Mouse (Mus musculus) gastrocnemius, adult 8-10 months (tissue): ENCODE results near the gene Disp2. TPM values are rescaled to one million over a fixed set of nuclear protein-coding genes. Genes with fewer than 3 reads are reported as not detected.

Experiments
- DNase-seq, 2 experiments: peaks; one replicate each; pipeline ENCODE4 v3.0.0; 2022; ENCODE audit warnings: low spot score in 2 of 2
- total RNA-seq, 4 experiments: library from RNA; stranded (reverse); gene quantifications; 2 replicates each; pipeline ENCODE4 v1.2.4; 2022

Gene Disp2
- total RNA-seq, 4 experiments from 2014 or later: 0.10 to 0.11 TPM; not detected in 2

- DNase-seq: no peak
Measured at GRCm38 (mm10) chr2:118759828-118760227, 19.7 kb upstream of the Disp2 start.

- no peak for DNase-seq
Measured at GRCm38 (mm10) chr2:118760311-118761025, 19.1 kb upstream of the Disp2 start.

- no peak for DNase-seq
Measured at GRCm38 (mm10) chr2:118761358-118761757, 18.2 kb upstream of the Disp2 start.

GRCm38 (mm10) chr2:118761906-118762783, 17.4 kb upstream of the Disp2 start, which contains the start of gene Ccdc9b:
Gene Ccdc9b, minus strand, starts transcription at chr2:118762661.
- DNase-seq: peak; percentile 89 to 91

GRCm38 (mm10) chr2:118762784-118763148, 16.8 kb upstream of the Disp2 start:
- no peak for DNase-seq

GRCm38 (mm10) chr2:118763469-118763868, 16.1 kb upstream of the Disp2 start:
- DNase-seq: no peak

GRCm38 (mm10) chr2:118764094-118764831, 15.3 kb upstream of the Disp2 start:
- no peak for DNase-seq

GRCm38 (mm10) chr2:118764875-118765274, 14.6 kb upstream of the Disp2 start:
- DNase-seq: no peak

GRCm38 (mm10) chr2:118766041-118767033, 13.2 kb upstream of the Disp2 start:
- no peak for DNase-seq

- no peak for DNase-seq
Measured at GRCm38 (mm10) chr2:118772158-118772874, 7.2 kb upstream of the Disp2 start, which contains the start of gene Phgr1. Gene Phgr1, plus strand, starts transcription at chr2:118772769.

- no peak for DNase-seq
Measured at GRCm38 (mm10) chr2:118774536-118774935, 5.0 kb upstream of the Disp2 start.

GRCm38 (mm10) chr2:118775396-118775795, 4.1 kb upstream of the Disp2 start:
- DNase-seq: no peak

- no peak for DNase-seq
Measured at GRCm38 (mm10) chr2:118775846-118776245, 3.7 kb upstream of the Disp2 start.

- no peak for DNase-seq
Measured at GRCm38 (mm10) chr2:118776295-118776694, 3.2 kb upstream of the Disp2 start.

- DNase-seq: no peak
Measured at GRCm38 (mm10) chr2:118778418-118778817, 1.1 kb upstream of the Disp2 start.

- no peak for DNase-seq
Measured at GRCm38 (mm10) chr2:118779065-118779464, 454 bp upstream of the Disp2 start.

GRCm38 (mm10) chr2:118781115-118781514, 1.6 kb downstream of the Disp2 start:
- no peak for DNase-seq

- DNase-seq: no peak
Measured at GRCm38 (mm10) chr2:118782303-118782702, 2.8 kb downstream of the Disp2 start.

GRCm38 (mm10) chr2:118783093-118783492, 3.6 kb downstream of the Disp2 start:
- no peak for DNase-seq

- no peak for DNase-seq
Measured at GRCm38 (mm10) chr2:118783663-118784062, 4.1 kb downstream of the Disp2 start.
